Mouse (Mus musculus) neural tube, embryonic 10.5 days (tissue): Measurements from ENCODE around the gene Lrtm1.

ENCODE experiments used
- DNase-seq: peaks from one replicate; pipeline ENCODE4 v3.0.0-alpha.2; 2017; ENCODE audit warnings: low spot score; ENCODE audit errors: extremely low spot score

The Lrtm1 gene

DNA sequence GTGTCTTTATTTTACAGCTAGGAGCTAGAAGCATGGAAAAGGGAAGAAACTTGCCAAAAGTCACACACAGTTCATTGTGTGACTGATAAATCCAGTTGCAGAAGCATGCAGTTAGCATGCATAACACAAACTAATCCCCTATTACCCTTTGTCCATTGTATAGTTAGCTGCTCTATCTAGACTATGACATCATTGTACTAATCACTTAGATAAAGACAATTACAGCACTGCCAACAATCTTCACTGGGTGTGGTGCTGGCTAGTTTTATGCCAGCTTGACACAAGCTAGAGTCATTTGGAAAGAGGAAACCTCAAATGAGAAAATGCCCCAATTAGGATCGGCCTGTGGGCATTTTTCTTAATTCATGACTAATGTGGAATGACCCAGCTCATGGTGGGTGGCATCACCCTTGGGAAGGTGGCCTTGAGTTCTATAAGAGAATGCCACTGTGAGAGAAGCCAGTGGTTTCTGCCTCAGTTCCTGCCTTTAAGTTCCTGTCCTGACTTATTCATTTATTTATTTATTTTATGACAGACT, 13.9 kb downstream of the Lrtm1 start:
- DNase-seq, result no peak

DNA sequence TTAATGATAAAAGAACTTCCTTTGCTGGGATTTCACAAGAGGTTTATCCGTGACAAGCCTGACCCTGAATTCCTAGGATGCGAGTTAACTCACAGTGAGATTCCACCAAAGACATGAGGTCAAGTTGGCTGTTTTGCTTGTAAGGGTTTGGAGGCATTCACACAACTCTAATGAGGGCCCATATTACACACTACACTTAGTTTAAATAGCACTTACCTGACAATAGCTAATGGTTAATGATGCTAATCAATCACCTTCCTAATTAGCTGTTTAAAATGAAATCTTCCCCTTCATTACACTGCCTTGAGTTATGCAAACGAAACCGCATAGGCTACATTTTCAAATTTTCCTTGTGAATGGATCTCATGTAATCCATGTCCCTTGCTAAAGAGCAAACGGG, 20.2 kb downstream of the Lrtm1 start:
- no peak for DNase-seq

- no peak for DNase-seq
Measured at GRCm38 (mm10) chr14:29040606-29041364, 22.8 kb downstream of the Lrtm1 start.

GRCm38 (mm10) chr14:29041498-29041897, 23.5 kb downstream of the Lrtm1 start:
- DNase-seq, result no peak

DNA sequence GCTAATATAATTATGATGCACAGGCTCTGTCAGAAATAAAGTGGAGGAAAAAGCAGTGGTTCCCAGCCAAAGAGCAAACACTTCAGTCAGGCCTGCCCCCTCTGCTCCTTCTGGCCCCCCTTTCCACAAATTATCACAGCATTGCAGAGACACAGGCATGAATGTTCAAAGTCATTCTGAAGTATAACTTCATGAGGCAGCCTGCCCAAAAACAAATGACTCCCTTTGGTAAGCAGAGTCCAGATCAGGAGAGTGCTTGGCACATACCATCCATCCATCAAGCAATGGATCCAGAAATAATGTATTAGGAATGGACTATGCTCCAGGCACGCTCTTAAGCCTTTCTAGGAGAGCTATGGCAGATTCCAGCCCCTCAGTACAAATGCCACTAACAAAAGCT, 24.3 kb downstream of the Lrtm1 start:
- DNase-seq, result no peak

GRCm38 (mm10) chr14:29051951-29052835, 34.2 kb downstream of the Lrtm1 start:
- DNase-seq, result no peak

- no peak for DNase-seq
Measured at GRCm38 (mm10) chr14:29060679-29061078, 42.7 kb downstream of the Lrtm1 start.

DNA sequence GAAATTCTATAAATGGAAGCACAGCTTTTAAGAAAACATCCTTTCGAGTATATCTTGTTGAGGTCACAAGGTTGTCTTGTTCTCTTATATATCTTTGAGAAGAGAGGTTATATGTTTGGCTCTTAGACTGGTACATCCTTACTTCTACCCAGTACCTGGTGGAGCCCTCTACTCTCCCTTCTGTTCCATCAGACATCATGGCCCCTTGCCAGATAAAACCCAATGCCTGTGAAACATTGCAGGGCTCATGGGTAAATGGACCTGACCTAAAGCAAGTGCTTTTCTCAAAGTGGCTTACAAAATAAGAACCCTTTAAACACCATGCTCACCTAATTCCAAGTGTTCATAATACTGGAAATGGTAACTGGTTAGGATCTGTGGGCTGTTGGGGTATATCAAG, 43.5 kb downstream of the Lrtm1 start:
- DNase-seq, result no peak

DNA sequence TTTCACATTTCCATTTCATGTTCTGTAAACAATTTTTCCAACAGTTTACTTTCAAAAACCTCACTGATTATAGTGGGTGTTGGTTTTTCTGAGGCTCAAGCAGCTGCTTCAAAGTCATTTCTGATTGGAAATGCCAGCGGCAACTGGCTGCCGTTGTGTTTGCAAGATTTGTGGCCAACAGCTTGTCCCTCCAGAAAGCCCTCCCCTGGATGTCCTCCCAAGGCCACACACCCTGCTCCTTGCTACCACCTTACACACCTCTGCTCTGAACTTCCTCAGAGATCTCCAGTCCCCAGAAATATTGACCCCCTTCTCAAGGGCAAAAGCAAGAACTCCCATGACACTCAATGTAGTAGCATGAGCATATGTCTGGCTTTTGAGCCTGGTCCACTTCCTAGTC, 44.7 kb downstream of the Lrtm1 start:
- DNase-seq, result no peak

DNA sequence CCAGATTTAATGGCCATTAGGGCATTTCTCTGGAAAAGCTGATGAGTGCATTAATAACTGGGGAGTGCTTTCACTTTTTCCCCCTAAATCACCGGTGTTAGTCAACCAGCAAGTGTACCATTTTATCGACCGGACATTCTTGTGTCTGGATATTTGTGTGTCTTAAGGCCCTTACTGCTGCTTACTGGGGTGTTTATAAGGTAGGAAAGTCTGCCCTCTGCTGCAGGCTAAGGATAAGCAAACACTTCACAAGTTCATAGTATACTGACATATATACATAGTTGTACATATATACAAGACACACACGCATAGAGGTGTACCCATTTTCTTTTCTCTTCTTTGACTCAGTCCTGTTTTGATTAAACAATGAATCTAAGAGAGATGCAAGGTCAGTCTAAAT, 55.7 kb downstream of the Lrtm1 start:
- no peak for DNase-seq

GRCm38 (mm10) chr14:29077418-29077817, 59.4 kb downstream of the Lrtm1 start:
- DNase-seq, result no peak

DNA sequence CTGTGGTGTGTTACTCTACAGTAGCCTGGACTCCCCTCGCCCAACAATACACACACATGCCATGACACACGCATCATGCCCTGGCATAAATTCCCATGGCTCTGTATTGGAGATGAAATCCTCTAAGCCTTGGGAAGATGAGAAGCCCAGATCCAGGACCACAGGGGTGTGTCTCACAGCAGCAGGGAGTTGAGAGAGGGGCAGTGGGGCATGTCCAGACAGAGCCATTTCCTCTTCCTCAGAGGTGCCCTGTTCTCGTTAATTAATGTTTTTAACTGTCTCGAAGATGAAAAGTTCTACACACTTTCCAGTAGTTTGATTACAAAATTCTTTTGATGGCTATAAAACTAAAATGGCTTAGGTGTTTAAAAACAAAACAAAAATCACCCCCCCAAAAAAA, 62.2 kb downstream of the Lrtm1 start:
- DNase-seq, result no peak

DNA sequence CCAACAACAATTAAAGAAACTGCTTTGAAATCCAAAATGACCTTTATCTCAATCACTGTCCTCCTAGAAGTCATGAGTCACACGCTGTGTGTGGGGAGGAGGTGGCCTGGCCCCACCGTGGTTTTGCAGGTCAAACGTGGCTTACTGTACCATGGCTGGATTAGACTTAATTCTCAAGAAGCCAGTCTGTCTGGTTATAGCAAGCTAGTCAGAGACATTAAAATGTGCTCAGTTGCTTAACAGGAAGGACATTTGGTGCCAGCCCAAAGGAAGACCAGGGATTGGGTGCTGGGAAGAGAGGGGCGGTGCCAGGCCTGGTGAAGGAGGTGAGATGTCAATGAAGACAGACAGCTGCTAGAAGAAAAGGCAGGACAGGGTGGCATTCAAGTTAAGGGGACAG, 62.6 kb downstream of the Lrtm1 start:
- no peak for DNase-seq

DNA sequence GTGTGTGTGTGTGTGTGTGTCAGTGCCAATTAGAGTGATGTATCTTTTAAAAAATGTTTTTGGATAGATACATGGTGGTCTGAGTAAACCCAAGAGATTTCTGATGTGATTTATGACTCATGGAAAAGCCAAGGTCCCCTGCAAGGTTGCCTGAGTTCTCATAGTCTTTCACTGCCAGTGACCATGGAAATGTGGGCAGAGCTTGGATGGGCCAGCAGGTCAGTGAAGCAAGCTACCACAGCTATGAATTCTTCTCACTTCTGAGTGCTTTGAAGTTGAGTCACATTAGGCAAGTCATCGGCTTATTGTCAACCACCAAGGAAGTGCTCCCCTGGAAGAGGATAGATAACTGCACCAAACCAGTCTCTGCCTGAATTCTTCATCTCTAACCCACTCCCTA, 64.2 kb downstream of the Lrtm1 start:
- no peak for DNase-seq
